Mouse (Mus musculus) lung, postnatal 25 days (tissue): ENCODE results near the gene Ctbs.

ENCODE experiments used
- DNase-seq: peaks from one replicate; pipeline ENCODE4 v3.0.0; 2022; ENCODE audit warnings: low spot score

Ctbs gene

GRCm38 (mm10) chr3:146433681-146434350 is 15.8 kb upstream of the Ctbs start:
- DNase-seq = no peak

GRCm38 (mm10) chr3:146434686-146435085 is 14.9 kb upstream of the Ctbs start:
- no peak for DNase-seq

- DNase-seq = no peak
Observed at GRCm38 (mm10) chr3:146435533-146435932, 14.1 kb upstream of the Ctbs start.

GRCm38 (mm10) chr3:146436114-146436513 is 13.5 kb upstream of the Ctbs start:
- no peak for DNase-seq

GRCm38 (mm10) chr3:146440011-146440410 is 9.6 kb upstream of the Ctbs start:
- DNase-seq = no peak

GRCm38 (mm10) chr3:146440422-146440821 is 9.2 kb upstream of the Ctbs start:
- no peak for DNase-seq

GRCm38 (mm10) chr3:146442484-146442883 is 7.1 kb upstream of the Ctbs start:
- no peak for DNase-seq

- DNase-seq = no peak
Observed at GRCm38 (mm10) chr3:146442936-146443335, 6.7 kb upstream of the Ctbs start.

GRCm38 (mm10) chr3:146443380-146443779 is 6.2 kb upstream of the Ctbs start:
- no peak for DNase-seq

- DNase-seq = no peak
Observed at GRCm38 (mm10) chr3:146444880-146445279, 4.7 kb upstream of the Ctbs start.

- no peak for DNase-seq
Observed at GRCm38 (mm10) chr3:146447156-146447555, 2.4 kb upstream of the Ctbs start.

GRCm38 (mm10) chr3:146447598-146447997 is 2.0 kb upstream of the Ctbs start:
- DNase-seq = peak; percentile 37

- DNase-seq = no peak
Observed at GRCm38 (mm10) chr3:146448372-146448771, 1.2 kb upstream of the Ctbs start.

- DNase-seq = no peak
Observed at GRCm38 (mm10) chr3:146448969-146449368, 626 bp upstream of the Ctbs start.

- peak; percentile 93 for DNase-seq
Observed at GRCm38 (mm10) chr3:146450371-146450841, 811 bp downstream of the Ctbs start.

GRCm38 (mm10) chr3:146451375-146451774 is 1.8 kb downstream of the Ctbs start:
- DNase-seq = no peak

GRCm38 (mm10) chr3:146462939-146463338 is 13.3 kb downstream of the Ctbs start:
- DNase-seq = no peak

- no peak for DNase-seq
Observed at GRCm38 (mm10) chr3:146469226-146469625, 19.6 kb downstream of the Ctbs start.

GRCm38 (mm10) chr3:146472657-146473056 is 23.1 kb downstream of the Ctbs start:
- DNase-seq = no peak

- DNase-seq = no peak
Observed at GRCm38 (mm10) chr3:146473741-146474140, 24.1 kb downstream of the Ctbs start.

- DNase-seq = no peak
Observed at GRCm38 (mm10) chr3:146474428-146474827, 24.8 kb downstream of the Ctbs start.

- no peak for DNase-seq
Observed at GRCm38 (mm10) chr3:146482044-146482443, 32.4 kb downstream of the Ctbs start.

- DNase-seq = no peak
Observed at GRCm38 (mm10) chr3:146486464-146486863, 36.9 kb downstream of the Ctbs start.

GRCm38 (mm10) chr3:146494941-146495340 is 45.3 kb downstream of the Ctbs start:
- no peak for DNase-seq
